8 mouse cellular contexts compared by ENCODE assay signal in the genomic region with DNA sequence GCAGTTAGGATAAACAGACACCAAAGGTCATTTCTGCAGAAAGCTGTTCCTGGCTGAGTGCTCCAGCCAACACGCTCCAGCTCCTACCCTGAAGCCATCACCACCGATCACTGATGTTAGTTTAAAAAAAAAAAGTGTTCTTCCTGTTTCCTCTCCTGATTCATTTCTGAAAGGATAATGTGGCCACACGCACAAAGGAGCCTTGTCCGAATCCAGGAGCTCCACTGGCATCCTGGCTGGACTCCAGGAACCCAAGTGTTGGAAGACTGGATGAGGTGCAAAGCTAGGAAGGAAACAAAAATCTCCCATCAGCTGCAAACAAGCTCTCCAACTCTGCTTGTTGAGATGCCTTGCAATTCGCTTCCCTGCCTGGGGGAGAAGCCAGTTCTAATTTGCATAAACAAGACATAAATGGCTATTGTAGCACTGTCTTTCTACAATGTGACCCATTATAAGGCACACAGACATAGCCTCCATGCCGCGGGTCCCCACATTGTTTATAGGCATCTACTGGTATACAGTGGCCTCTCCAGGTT. TPM values are rescaled to one million over a fixed set of nuclear protein-coding genes. Genes with fewer than 3 reads are reported as not detected.
A peak's percentile ranks its signal among the peaks of the same experiment; 100 is the strongest.
DNase-seq lines count a peak whose midpoint lies in the region; ATAC-seq and TF ChIP-seq lines count a peak whose summit lies in the region.

No protein-coding gene starts in this region.

- no peaks in the 10 kb centered on the region for H3K27me3 ChIP-seq in forebrain, embryonic 14.5 days (replicated peaks; ENCODE audit: control insufficient read depth, insufficient read depth, low read length)
- no peaks in the 10 kb centered on the region for H3K27me3 ChIP-seq in forebrain, embryonic 11.5 days (ENCODE audit: control insufficient read depth, insufficient read depth, low read length)
- H3K27me3 ChIP-seq in heart, embryonic 12.5 days (replicated peaks), result no peaks in the 10 kb centered on the region
- no peaks in the 10 kb centered on the region for H3K27me3 ChIP-seq in kidney, postnatal 0 days (ENCODE audit: insufficient read depth, low read length)

- TF ChIP-seq CTCF in kidney, postnatal 0 days (IDR thresholded peaks at IDR 0.05; ENCODE audit: low read depth), result no peak

- H3K9me3 ChIP-seq in forebrain, embryonic 14.5 days (replicated peaks; ENCODE audit: control insufficient read depth, low read length), result no peaks in the 10 kb centered on the region
- no peaks in the 10 kb centered on the region for H3K9me3 ChIP-seq in forebrain, embryonic 11.5 days (ENCODE audit: control insufficient read depth, low read length)
- H3K9me3 ChIP-seq in heart, embryonic 12.5 days (replicated peaks), result no peaks in the 10 kb centered on the region
- no peaks in the 10 kb centered on the region for H3K9me3 ChIP-seq in kidney, postnatal 0 days (replicated peaks; ENCODE audit: low read length)

- H3K4me1 ChIP-seq in forebrain, embryonic 14.5 days (ENCODE audit: control insufficient read depth, insufficient read depth, low read length), result no peaks in the 10 kb centered on the region
- H3K4me1 ChIP-seq in forebrain, embryonic 11.5 days (replicated peaks; ENCODE audit: control insufficient read depth, insufficient read depth, low read length), result no peaks in the 10 kb centered on the region
- H3K4me1 ChIP-seq in heart, embryonic 12.5 days (replicated peaks), result peaks cover 27% of the 10 kb centered on the region
- H3K4me1 ChIP-seq in kidney, postnatal 0 days (replicated peaks; ENCODE audit: insufficient read depth, low read length), result no peaks in the 10 kb centered on the region

- DNase-seq in forebrain, embryonic 14.5 days (ENCODE audit: low spot score), result peak; percentile 69
- no peak for DNase-seq in forebrain, embryonic 11.5 days (ENCODE audit: low spot score)
- DNase-seq in cerebellum, postnatal 36 days, result peak; percentile 56 to 62
- peak; percentile 43 for DNase-seq in kidney, postnatal 0 days (ENCODE audit: low spot score)
- peak; percentile 11 to 35 for DNase-seq in lung, adult 18-20 months
- DNase-seq in right cerebral cortex, postnatal 4 days, result peak; percentile 67
- DNase-seq in urinary bladder, postnatal 25 days (ENCODE audit: low spot score), result no peak

- H3K36me3 ChIP-seq in forebrain, embryonic 14.5 days (ENCODE audit: control insufficient read depth, insufficient read depth, low read length), result no peaks in the 10 kb centered on the region
- no peaks in the 10 kb centered on the region for H3K36me3 ChIP-seq in forebrain, embryonic 11.5 days (ENCODE audit: control insufficient read depth, insufficient read depth, low read length)
- no peaks in the 10 kb centered on the region for H3K36me3 ChIP-seq in heart, embryonic 12.5 days
- no peaks in the 10 kb centered on the region for H3K36me3 ChIP-seq in kidney, postnatal 0 days (ENCODE audit: insufficient read depth, low read length)

- H3K9ac ChIP-seq in forebrain, embryonic 14.5 days (ENCODE audit: low read length), result no peak overlapping the region
- no peak overlapping the region for H3K9ac ChIP-seq in forebrain, embryonic 11.5 days (ENCODE audit: low read length)
- no peak overlapping the region for H3K9ac ChIP-seq in heart, embryonic 12.5 days
- no peak overlapping the region for H3K9ac ChIP-seq in kidney, postnatal 0 days (ENCODE audit: low read depth, low read length)

- no peak overlapping the region for H3K4me3 ChIP-seq in forebrain, embryonic 14.5 days (ENCODE audit: low read depth, low read length)
- no peak overlapping the region for H3K4me3 ChIP-seq in forebrain, embryonic 11.5 days (ENCODE audit: low read depth, low read length)
- H3K4me3 ChIP-seq in heart, embryonic 12.5 days, result no peak overlapping the region
- H3K4me3 ChIP-seq in kidney, postnatal 0 days (replicated peaks; ENCODE audit: low read depth, low read length), result no peak overlapping the region

- H3K4me2 ChIP-seq in forebrain, embryonic 14.5 days (ENCODE audit: low read length), result no peak overlapping the region
- no peak overlapping the region for H3K4me2 ChIP-seq in forebrain, embryonic 11.5 days (ENCODE audit: low read depth, low read length, severe bottlenecking)
- peak overlapping the region; percentile 39; the same call in 1 of the 2 replicates for H3K4me2 ChIP-seq in heart, embryonic 12.5 days
- H3K4me2 ChIP-seq in kidney, postnatal 0 days (ENCODE audit: low read length), result no peak overlapping the region

- WGBS in forebrain, embryonic 14.5 days, result 25% methylated on average over 7 of the region's 7 CpGs
- WGBS in forebrain, embryonic 11.5 days, result 68% methylated on average over 7 of the region's 7 CpGs
- 32% methylated on average over 7 of the region's 7 CpGs for WGBS in heart, embryonic 12.5 days
- WGBS in kidney, postnatal 0 days, result 40% methylated on average over 7 of the region's 7 CpGs

- no peak overlapping the region for H3K27ac ChIP-seq in forebrain, embryonic 14.5 days (ENCODE audit: low read depth, low read length)
- no peak overlapping the region for H3K27ac ChIP-seq in forebrain, embryonic 11.5 days (ENCODE audit: low read depth, low read length)
- peak overlapping the region; percentile 93 for H3K27ac ChIP-seq in heart, embryonic 12.5 days (ENCODE audit: poor library complexity, severe bottlenecking)
- H3K27ac ChIP-seq in kidney, postnatal 0 days, result peak overlapping the region; percentile 59

- peak; percentile 50 for ATAC-seq in forebrain, embryonic 14.5 days
- no peak for ATAC-seq in forebrain, embryonic 11.5 days (replicated peaks; ENCODE audit: low FRiP score)
- peak; percentile 70 for ATAC-seq in heart, embryonic 12.5 days (ENCODE audit: insufficient number of reproducible peaks, low FRiP score)
- ATAC-seq in kidney, postnatal 0 days (replicated peaks; ENCODE audit: low FRiP score, low read depth), result no peak

RNA-seq across cellular contexts. Expression of gene Actbl2, which starts 37.2 kb away (rescaled TPM):
- not detected in 2 replicates for polyA plus RNA-seq in forebrain, embryonic 14.5 days (2014; fragmentation: Nextera tagmentation; extraction: Ambion mirVana)
- not detected in 2 replicates for polyA plus RNA-seq in forebrain, embryonic 11.5 days (2014; fragmentation: Nextera tagmentation; extraction: Ambion mirVana)
- not detected in 2 replicates for polyA plus RNA-seq in heart, embryonic 12.5 days (2016; fragmentation: Nextera tagmentation; extraction: Ambion mirVana)
- polyA plus RNA-seq in kidney, postnatal 0 days (2015; fragmentation: Nextera tagmentation; extraction: Ambion mirVana), result not detected in 2 replicates

Comparison
In these comparisons a context has a peak if more than half of its experiments do, and no peak if none do; other contexts are left out.
1. ATAC-seq: peak in forebrain, embryonic 14.5 days (single experiment) and heart, embryonic 12.5 days (single experiment); none in forebrain, embryonic 11.5 days (single experiment) and kidney, postnatal 0 days (single experiment).
2. DNase-seq: peak in forebrain, embryonic 14.5 days (single experiment), cerebellum, postnatal 36 days (2 of 2), kidney, postnatal 0 days (single experiment), lung, adult 18-20 months (2 of 2) and right cerebral cortex, postnatal 4 days (single experiment); none in forebrain, embryonic 11.5 days (single experiment) and urinary bladder, postnatal 25 days (single experiment).
3. H3K27ac ChIP-seq: peak in heart, embryonic 12.5 days (single experiment) and kidney, postnatal 0 days (single experiment); none in forebrain, embryonic 14.5 days (single experiment) and forebrain, embryonic 11.5 days (single experiment).